In the genomic region with DNA sequence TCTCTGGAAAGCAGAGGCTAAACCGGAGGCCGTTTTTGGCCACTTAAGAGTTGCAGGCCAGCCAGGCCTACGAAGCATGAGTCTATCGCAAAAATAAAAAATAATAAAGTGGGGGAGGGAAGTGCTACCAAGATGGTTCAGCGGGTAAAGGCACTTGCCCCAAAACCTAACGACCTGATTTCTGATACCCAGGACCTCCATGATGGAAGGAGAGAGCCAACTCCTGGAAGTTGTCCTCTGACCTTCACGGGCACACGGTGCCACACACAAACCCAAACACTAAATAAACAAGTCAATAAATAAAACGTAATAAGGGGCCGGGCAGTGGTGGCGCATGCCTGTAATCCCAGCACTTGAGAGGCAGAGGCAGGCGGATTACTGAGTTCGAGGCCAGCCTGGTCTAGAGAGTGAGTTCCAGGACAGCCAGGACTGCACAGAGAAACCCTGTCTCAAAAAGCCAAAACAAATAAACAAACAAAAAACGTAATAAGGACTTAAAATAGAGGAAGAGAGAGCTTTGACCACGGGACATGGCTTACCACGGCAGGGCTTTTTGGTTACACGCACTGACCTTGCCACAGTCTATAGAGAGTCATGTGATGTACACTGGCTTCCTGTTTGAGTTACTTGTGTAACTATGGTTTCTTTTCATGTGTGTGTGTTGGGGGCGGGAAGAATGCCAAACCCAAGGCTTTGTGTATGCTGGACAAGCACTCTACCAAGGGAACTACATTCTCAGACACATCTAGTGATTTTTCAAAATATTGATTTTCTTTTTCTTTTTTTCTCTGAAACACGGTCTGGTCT, we compare ENCODE assay signal across 7 mouse cellular contexts. TPM values are rescaled to one million over a fixed set of nuclear protein-coding genes. Genes with fewer than 3 reads are reported as not detected.
A peak's percentile ranks its signal among the peaks of the same experiment; 100 is the strongest.
DNase-seq lines count a peak whose midpoint lies in the region; ATAC-seq and TF ChIP-seq lines count a peak whose summit lies in the region.

No protein-coding gene starts in this region.

- peaks cover 34% of the 10 kb centered on the region for H3K4me1 ChIP-seq in lung, embryonic 15.5 days
- peaks cover 45% of the 10 kb centered on the region for H3K4me1 ChIP-seq in thymus, adult 2 months (replicated peaks; ENCODE audit: control insufficient read depth, insufficient read depth, low read length)

- peak; percentile 67 for ATAC-seq in CD4-positive, CD25-positive, alpha-beta regulatory T cell, adult 4 months
- ATAC-seq in lung, embryonic 15.5 days (ENCODE audit: borderline replicate concordance, extremely low read depth, low FRiP score, low TSS enrichment), result no peak

- no peak for TF ChIP-seq CTCF in thymus, adult 2 months (IDR thresholded peaks at IDR 0.05; ENCODE audit: borderline replicate concordance, control insufficient read depth, extremely low read depth, insufficient read depth, low read length, poor library complexity)

- TF ChIP-seq POLR2A in thymus, adult 2 months (IDR thresholded peaks at IDR 0.05; ENCODE audit: control insufficient read depth, extremely low read depth, insufficient read depth, low read length, poor library complexity), result no peak

- WGBS in lung, embryonic 15.5 days, result 67% methylated on average over 19 of the region's 19 CpGs
- WGBS in thymus, adult 2 months, result 66% methylated on average over 19 of the region's 19 CpGs

- peak overlapping the region; percentile 65 for H3K4me3 ChIP-seq in lung, embryonic 15.5 days
- peak overlapping the region; percentile 95 for H3K4me3 ChIP-seq in thymus, adult 2 months (ENCODE audit: control insufficient read depth, insufficient read depth, low read length)

- peak overlapping the region; percentile 71; the same call in 1 of the 2 replicates for H3K9ac ChIP-seq in lung, embryonic 15.5 days

- H3K9me3 ChIP-seq in lung, embryonic 15.5 days, result no peaks in the 10 kb centered on the region

- H3K36me3 ChIP-seq in lung, embryonic 15.5 days, result no peaks in the 10 kb centered on the region
- no peaks in the 10 kb centered on the region for H3K36me3 ChIP-seq in thymus, adult 2 months (ENCODE audit: control insufficient read depth, insufficient read depth, low read length)

- peak overlapping the region; percentile 94 for H3K4me2 ChIP-seq in lung, embryonic 15.5 days

- H3K27ac ChIP-seq in lung, embryonic 15.5 days, result peak overlapping the region; percentile 90
- H3K27ac ChIP-seq in thymus, adult 2 months (ENCODE audit: control insufficient read depth, insufficient read depth, low read length), result peak overlapping the region; percentile 40; the same call in 1 of the 2 replicates

- H3K27me3 ChIP-seq in lung, embryonic 15.5 days, result no peaks in the 10 kb centered on the region
- no peaks in the 10 kb centered on the region for H3K27me3 ChIP-seq in thymus, adult 2 months (ENCODE audit: control insufficient read depth, insufficient read depth, low read length)

- peak; percentile 69 for DNase-seq in R1 (ENCODE audit: low read depth, low spot score)
- DNase-seq in heart, postnatal 4 days, result peak; percentile 37
- peak; percentile 44 for DNase-seq in thymus, adult 2 months
- no peak for DNase-seq in urinary bladder, postnatal 10 days (ENCODE audit: low spot score)
- no peak for DNase-seq in adrenal gland, postnatal 14 days

RNA-seq across cellular contexts. Expression of a gene that starts 0.9 kb away (rescaled TPM):
- polyA plus RNA-seq in CD4-positive, CD25-positive, alpha-beta regulatory T cell, adult 4 months (2017; shearing (Covaris generic)), result 100 to 1,000 TPM; 199 to 267 TPM
- total RNA-seq in heart, postnatal 4 days (2021), result 10 to 100 TPM; 62.8 to 63.4 TPM
- polyA plus RNA-seq in lung, embryonic 15.5 days (2015; fragmentation: Nextera tagmentation; extraction: Ambion mirVana), result 56.7 and 64.0 TPM in 2 replicates
- 190 and 193 TPM in 2 replicates for polyA plus RNA-seq in thymus, adult 2 months (2012; rRNA removed)
- 47.5 and 49.0 TPM in 2 replicates for total RNA-seq in adrenal gland, postnatal 14 days (2021)

RNA-seq across cellular contexts. Expression of a gene that starts 27.1 kb away (rescaled TPM):
- polyA plus RNA-seq in CD4-positive, CD25-positive, alpha-beta regulatory T cell, adult 4 months (2017; shearing (Covaris generic)), result 100 to 1,000 TPM; 153 to 208 TPM
- total RNA-seq in heart, postnatal 4 days (2021), result 10 to 100 TPM; 68.1 to 69.0 TPM
- 186 and 187 TPM in 2 replicates for polyA plus RNA-seq in lung, embryonic 15.5 days (2015; fragmentation: Nextera tagmentation; extraction: Ambion mirVana)
- 157 and 171 TPM in 2 replicates for polyA plus RNA-seq in thymus, adult 2 months (2012; rRNA removed)
- 31.2 and 32.9 TPM in 2 replicates for total RNA-seq in adrenal gland, postnatal 14 days (2021)

RNA-seq across cellular contexts. Expression of a gene that starts 43.1 kb away (rescaled TPM):
- 10 to 100 TPM; 21.0 to 25.9 TPM for polyA plus RNA-seq in CD4-positive, CD25-positive, alpha-beta regulatory T cell, adult 4 months (2017; shearing (Covaris generic))
- total RNA-seq in heart, postnatal 4 days (2021), result 10 to 100 TPM; 52.7 to 53.4 TPM
- polyA plus RNA-seq in lung, embryonic 15.5 days (2015; fragmentation: Nextera tagmentation; extraction: Ambion mirVana), result 35.4 and 38.0 TPM in 2 replicates
- polyA plus RNA-seq in thymus, adult 2 months (2012; rRNA removed), result 321 and 324 TPM in 2 replicates
- total RNA-seq in adrenal gland, postnatal 14 days (2021), result 125 and 151 TPM in 2 replicates

Comparison
In these comparisons a context has a peak if more than half of its experiments do, and no peak if none do; other contexts are left out.
1. DNase-seq: peak in R1 (single experiment), heart, postnatal 4 days (single experiment) and thymus, adult 2 months (single experiment); none in urinary bladder, postnatal 10 days (single experiment) and adrenal gland, postnatal 14 days (single experiment).